Mouse (Mus musculus): ENCODE data around the gene Mbd3l1.

The Mbd3l1 gene

GRCm38 (mm10) chr9:18478168-18478567 is at the start of gene Mbd3l1, which contains the start of gene Zfp558:
Gene Mbd3l1 (plus strand): TSS chr9:18478359.
Gene Zfp558 (minus strand): TSS chr9:18478268.
- DNase-seq (ENCODE audit: low read depth, low spot score) = no peak

GRCm38 (mm10) chr9:18430354-18430753 is 47.8 kb upstream of the Mbd3l1 start, which contains the start of gene Mbd3l2:
Gene Mbd3l2 (plus strand): TSS chr9:18430654.
- no peak for DNase-seq (ENCODE audit: low read depth, low spot score)

GRCm38 (mm10) chr9:18431687-18432086 is 46.5 kb upstream of the Mbd3l1 start:
- no peak for DNase-seq (ENCODE audit: low read depth, low spot score)

- DNase-seq (ENCODE audit: low read depth, low spot score) = no peak
Measured at GRCm38 (mm10) chr9:18456520-18456919, 21.6 kb upstream of the Mbd3l1 start.

- no peak for DNase-seq (ENCODE audit: low read depth, low spot score)
Measured at GRCm38 (mm10) chr9:18467350-18467749, 10.8 kb upstream of the Mbd3l1 start.

GRCm38 (mm10) chr9:18468005-18468404 is 10.2 kb upstream of the Mbd3l1 start:
- no peak for DNase-seq (ENCODE audit: low read depth, low spot score)

- peak; percentile 0 for DNase-seq (ENCODE audit: low read depth, low spot score)
Measured at GRCm38 (mm10) chr9:18473324-18474128, 4.6 kb upstream of the Mbd3l1 start.

- no peak for DNase-seq (ENCODE audit: low read depth, low spot score)
Measured at GRCm38 (mm10) chr9:18508098-18508497, 29.9 kb downstream of the Mbd3l1 start.

Measured in c-Kit-negative CD71-positive TER-119-positive erythroid progenitor cells, embryonic 14.5 days (primary cell).